26 mouse cellular contexts compared by ENCODE assay signal in the genomic region with DNA sequence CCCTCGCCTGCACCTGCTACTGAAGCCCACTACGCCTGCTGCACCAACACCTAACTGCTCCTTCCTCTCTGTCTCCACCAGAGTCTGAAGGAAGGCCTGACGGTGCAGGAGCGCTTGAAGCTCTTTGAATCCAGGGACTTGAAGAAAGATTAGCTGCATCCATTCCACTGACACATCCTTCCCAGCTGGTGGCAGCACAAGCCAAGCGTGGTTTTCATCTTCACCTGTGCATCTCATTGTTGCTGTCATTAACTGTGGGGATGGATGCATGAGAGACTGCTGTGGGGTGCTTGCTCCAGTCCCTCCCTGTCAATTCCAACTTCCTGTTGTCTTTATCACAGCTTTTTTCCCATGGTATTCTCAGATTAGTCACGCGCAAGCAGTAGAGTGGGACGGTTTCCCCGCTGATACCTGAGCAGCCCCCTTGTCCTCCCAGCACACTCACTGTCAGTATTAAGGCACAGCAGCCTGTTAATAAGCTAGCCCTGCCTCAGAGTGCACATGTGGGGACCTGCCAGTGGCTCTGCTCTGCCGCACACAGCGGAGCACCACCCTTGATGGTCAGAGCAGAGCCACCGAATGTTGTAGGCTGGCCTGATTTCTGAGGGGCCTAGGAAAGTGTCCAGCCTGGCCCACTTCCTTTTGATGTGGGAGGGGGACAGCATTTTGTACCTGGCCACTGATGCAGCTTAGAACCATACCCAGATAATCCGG. TPM values are rescaled to one million over a fixed set of nuclear protein-coding genes. Genes with fewer than 3 reads are reported as not detected.
DNase-seq lines count a peak whose midpoint lies in the region; ATAC-seq and TF ChIP-seq lines count a peak whose summit lies in the region.
"Had no signal": no experiment of that assay in that cellular context is flagged by ENCODE, and none has a peak within 500 bp of the region (broad histone marks: within the 10 kb centered on the region; RNA-seq: fewer than 3 reads in every experiment).

No protein-coding gene starts in this region.

- 88% methylated on average over 13 of the region's 13 CpGs for WGBS in heart, postnatal 0 days
- WGBS in midbrain, embryonic 16.5 days: 78% methylated on average over 13 of the region's 13 CpGs
- 83% methylated on average over 13 of the region's 13 CpGs for WGBS in midbrain, embryonic 10.5 days
- 82% methylated on average over 13 of the region's 13 CpGs for WGBS in stomach, postnatal 0 days

- no peak overlapping the region for H3K27ac ChIP-seq in heart, postnatal 0 days (ENCODE audit: low read depth)
- H3K27ac ChIP-seq in left cerebral cortex, adult 2 months: 0 out of 2 replicates have a peak overlapping the region, but pooled peaks have one; percentile 8
- 0 out of 2 replicates have a peak overlapping the region, but pooled peaks have one; percentile 5 for H3K27ac ChIP-seq in midbrain, embryonic 16.5 days (ENCODE audit: low read length)
- no peak overlapping the region for H3K27ac ChIP-seq in midbrain, embryonic 10.5 days (replicated peaks)
- no peak overlapping the region for H3K27ac ChIP-seq in stomach, postnatal 0 days (replicated peaks)
- H3K27ac ChIP-seq: embryonic facial prominence, embryonic 15.5 days; forebrain, embryonic 10.5 days; heart, embryonic 15.5 days; liver, embryonic 15.5 days; lung, embryonic 15.5 days; macrophage; stomach, embryonic 15.5 days had no signal

- no peak for DNase-seq in heart, postnatal 0 days (ENCODE audit: low spot score)
- DNase-seq in heart, postnatal 10 days: no peak
- no peak for DNase-seq in left cerebral cortex, adult 2 months (ENCODE audit: extremely low spot score in 1 of 2, low spot score in 2 of 2)
- DNase-seq in left cerebral cortex, adult 8-10 months (ENCODE audit: low spot score in 2 of 2): no peak
- no peak for DNase-seq in midbrain, embryonic 10.5 days (ENCODE audit: low spot score)
- no peak for DNase-seq in stomach, postnatal 0 days (ENCODE audit: low spot score)
- no peak for DNase-seq in yolk sac, embryonic 10.5 days (ENCODE audit: low spot score)
- DNase-seq: cerebellum, adult 18-20 months; cerebellum, postnatal 36 days; gastrocnemius, postnatal 36 days; kidney, adult 11 months; kidney, postnatal 10 days; layer of hippocampus, postnatal 36 days; thymus, adult 2 months; thymus, postnatal 4 days had no signal

- no peaks in the 10 kb centered on the region for H3K9me3 ChIP-seq in heart, postnatal 0 days (replicated peaks; ENCODE audit: control insufficient read depth, low read length)
- no peaks in the 10 kb centered on the region for H3K9me3 ChIP-seq in midbrain, embryonic 16.5 days (replicated peaks; ENCODE audit: control insufficient read depth, low read length, poor library complexity, severe bottlenecking)
- H3K9me3 ChIP-seq in midbrain, embryonic 10.5 days (replicated peaks): no peaks in the 10 kb centered on the region
- no peaks in the 10 kb centered on the region for H3K9me3 ChIP-seq in stomach, postnatal 0 days (ENCODE audit: control insufficient read depth, low read length)
- H3K9me3 ChIP-seq: embryonic facial prominence, embryonic 15.5 days; forebrain, embryonic 10.5 days; G1E; heart, embryonic 15.5 days; liver, embryonic 15.5 days; lung, embryonic 15.5 days; stomach, embryonic 15.5 days had no signal

- H3K9ac ChIP-seq in heart, postnatal 0 days (replicated peaks; ENCODE audit: low read depth, low read length): no peak overlapping the region
- H3K9ac ChIP-seq in midbrain, embryonic 16.5 days (ENCODE audit: low read depth, low read length): no peak overlapping the region
- no peak overlapping the region for H3K9ac ChIP-seq in stomach, postnatal 0 days (ENCODE audit: low read length)
- H3K9ac ChIP-seq: embryonic facial prominence, embryonic 15.5 days; heart, embryonic 15.5 days; liver, embryonic 15.5 days; lung, embryonic 15.5 days; stomach, embryonic 15.5 days had no signal

- H3K4me1 ChIP-seq in heart, postnatal 0 days (ENCODE audit: control insufficient read depth, insufficient read depth): peaks cover 16% of the 10 kb centered on the region
- no peaks in the 10 kb centered on the region for H3K4me1 ChIP-seq in midbrain, embryonic 16.5 days (ENCODE audit: control insufficient read depth, insufficient read depth, low read length)
- H3K4me1 ChIP-seq in midbrain, embryonic 10.5 days: no peaks in the 10 kb centered on the region
- H3K4me1 ChIP-seq in stomach, postnatal 0 days (replicated peaks; ENCODE audit: control insufficient read depth, insufficient read depth): no peaks in the 10 kb centered on the region
- H3K4me1 ChIP-seq: embryonic facial prominence, embryonic 15.5 days; forebrain, embryonic 10.5 days; lung, embryonic 15.5 days had no signal

- no peak overlapping the region for H3K4me2 ChIP-seq in heart, postnatal 0 days (ENCODE audit: low read depth, low read length)
- H3K4me2 ChIP-seq in midbrain, embryonic 16.5 days (ENCODE audit: low read length): no peak overlapping the region
- H3K4me2 ChIP-seq in stomach, postnatal 0 days (replicated peaks; ENCODE audit: low read depth): no peak overlapping the region
- H3K4me2 ChIP-seq: embryonic facial prominence, embryonic 15.5 days; heart, embryonic 15.5 days; liver, embryonic 15.5 days; lung, embryonic 15.5 days; stomach, embryonic 15.5 days had no signal

- no peak for ATAC-seq in heart, postnatal 0 days (ENCODE audit: insufficient read depth, low read depth)
- ATAC-seq in midbrain, embryonic 16.5 days: no peak
- no peak for ATAC-seq in stomach, postnatal 0 days (ENCODE audit: low FRiP score, low TSS enrichment)
- ATAC-seq: hindbrain, embryonic 16.5 days; Patski had no signal

- H3K27me3 ChIP-seq in heart, postnatal 0 days (ENCODE audit: control insufficient read depth, insufficient read depth, low read length): no peaks in the 10 kb centered on the region
- no peaks in the 10 kb centered on the region for H3K27me3 ChIP-seq in midbrain, embryonic 16.5 days (ENCODE audit: control insufficient read depth, insufficient read depth, low read depth, low read length)
- no peaks in the 10 kb centered on the region for H3K27me3 ChIP-seq in midbrain, embryonic 10.5 days (ENCODE audit: low read depth, poor library complexity, severe bottlenecking)
- H3K27me3 ChIP-seq in stomach, postnatal 0 days (ENCODE audit: control insufficient read depth, insufficient read depth, low read length): no peaks in the 10 kb centered on the region
- H3K27me3 ChIP-seq: embryonic facial prominence, embryonic 15.5 days; heart, embryonic 15.5 days; liver, embryonic 15.5 days; lung, embryonic 15.5 days; Patski; stomach, embryonic 15.5 days had no signal

- TF ChIP-seq CTCF in heart, postnatal 0 days (IDR thresholded peaks at IDR 0.05; ENCODE audit: low read depth): peak; percentile 13; the same call in 1 of the 2 replicates
- peak; percentile 31 for TF ChIP-seq CTCF in left cerebral cortex, adult 2 months (IDR thresholded peaks at IDR 0.05)
- TF ChIP-seq CTCF in stomach, postnatal 0 days (IDR thresholded peaks at IDR 0.05; ENCODE audit: low read depth): peak; percentile 35

- TF ChIP-seq EP300 in heart, postnatal 0 days (IDR thresholded peaks at IDR 0.05; ENCODE audit: low read depth): no peak
- no peak for TF ChIP-seq EP300 in stomach, postnatal 0 days (optimal IDR thresholded peaks at IDR 0.05)

- no peak overlapping the region for H3K4me3 ChIP-seq in heart, postnatal 0 days (ENCODE audit: low read depth, low read length)
- no peak overlapping the region for H3K4me3 ChIP-seq in left cerebral cortex, adult 2 months
- no peak overlapping the region for H3K4me3 ChIP-seq in midbrain, embryonic 16.5 days (ENCODE audit: low read depth, low read length)
- H3K4me3 ChIP-seq in midbrain, embryonic 10.5 days: no peak overlapping the region
- H3K4me3 ChIP-seq in stomach, postnatal 0 days (ENCODE audit: low read depth, low read length): no peak overlapping the region
- H3K4me3 ChIP-seq: embryonic facial prominence, embryonic 15.5 days; forebrain, embryonic 10.5 days; heart, embryonic 15.5 days; liver, embryonic 15.5 days; lung, embryonic 15.5 days; stomach, embryonic 15.5 days had no signal

- intact Hi-C loops in heart, postnatal 10 days (cut with DNase I): no loop called here
- intact Hi-C loops in left cerebral cortex, adult 2 months (cut with DNase I): no loop called here

- H3K36me3 ChIP-seq in heart, postnatal 0 days (replicated peaks; ENCODE audit: control insufficient read depth, insufficient read depth, low read length): peaks cover 68% of the 10 kb centered on the region
- H3K36me3 ChIP-seq in midbrain, embryonic 16.5 days (ENCODE audit: control insufficient read depth, insufficient read depth, low read length): peaks cover 58% of the 10 kb centered on the region
- H3K36me3 ChIP-seq in midbrain, embryonic 10.5 days: peaks cover 82% of the 10 kb centered on the region
- H3K36me3 ChIP-seq in stomach, postnatal 0 days (ENCODE audit: control insufficient read depth, insufficient read depth, low read length): peaks cover 48% of the 10 kb centered on the region

RNA-seq across cellular contexts. Expression of a gene that starts 11.9 kb away (rescaled TPM):
- not detected in 2 replicates for total RNA-seq in heart, postnatal 0 days (2014; rRNA removed; ENCODE audit: low replicate concordance)
- 3.3 and 3.4 TPM in 2 replicates for polyA plus RNA-seq in heart, postnatal 0 days (2015; fragmentation: Nextera tagmentation; extraction: Ambion mirVana)
- 1 to 10 TPM in 1 of 2 experiments, under 1 TPM in 1; 0.82 to 1.9 TPM for total RNA-seq in heart, postnatal 10 days (2021)
- 1 to 10 TPM in 1 of 2 experiments, under 1 TPM in 1; 0.75 to 1.3 TPM for total RNA-seq in left cerebral cortex, adult 2 months (2021)
- 1 to 10 TPM in 3 of 4 experiments, under 1 TPM in 1; 0.86 to 1.6 (median 1.3) TPM for total RNA-seq in left cerebral cortex, adult 8-10 months (2022)
- polyA plus RNA-seq in midbrain, embryonic 16.5 days (2015; fragmentation: Nextera tagmentation; extraction: Ambion mirVana): 13.4 and 19.4 TPM in 2 replicates
- 2.9 and 3.4 TPM in 2 replicates for polyA plus RNA-seq in midbrain, embryonic 10.5 days (2016; fragmentation: Nextera tagmentation; extraction: Ambion mirVana)
- 5.9 and 6.7 TPM in 2 replicates for polyA plus RNA-seq in stomach, postnatal 0 days (2015; fragmentation: Nextera tagmentation; extraction: Ambion mirVana)
- total RNA-seq: G1E; gastrocnemius, postnatal 36 days had no signal
- polyA plus RNA-seq: G1E, macrophage had no signal

RNA-seq across cellular contexts. Expression of a gene that starts 34.2 kb away (rescaled TPM):
- total RNA-seq in heart, postnatal 0 days (2014; rRNA removed; ENCODE audit: low replicate concordance): 38.2 and 46.9 TPM in 2 replicates
- polyA plus RNA-seq in heart, postnatal 0 days (2015; fragmentation: Nextera tagmentation; extraction: Ambion mirVana): 43.0 and 43.3 TPM in 2 replicates
- 10 to 100 TPM; 33.6 to 38.1 TPM for total RNA-seq in heart, postnatal 10 days (2021)
- total RNA-seq in left cerebral cortex, adult 2 months (2021): 10 to 100 TPM; 45.8 to 49.1 TPM
- 10 to 100 TPM; 47.2 to 49.1 (median 47.6) TPM for total RNA-seq in left cerebral cortex, adult 8-10 months (2022)
- polyA plus RNA-seq in midbrain, embryonic 16.5 days (2015; fragmentation: Nextera tagmentation; extraction: Ambion mirVana): 45.2 and 48.2 TPM in 2 replicates
- polyA plus RNA-seq in midbrain, embryonic 10.5 days (2016; fragmentation: Nextera tagmentation; extraction: Ambion mirVana): 31.7 and 32.7 TPM in 2 replicates
- polyA plus RNA-seq in stomach, postnatal 0 days (2015; fragmentation: Nextera tagmentation; extraction: Ambion mirVana): 16.1 and 16.9 TPM in 2 replicates

Comparison
In these comparisons a context has a peak if more than half of its experiments do, and no peak if none do; other contexts are left out.
1. H3K27ac ChIP-seq: peak in left cerebral cortex, adult 2 months (single experiment) and midbrain, embryonic 16.5 days (single experiment); none in heart, postnatal 0 days (single experiment), midbrain, embryonic 10.5 days (single experiment) and stomach, postnatal 0 days (single experiment).
2. Peak in every context shown above with its lines, with median percentiles within 50 percentile points of each other: CTCF ChIP-seq.